Mouse (Mus musculus): ENCODE data around the gene Ywhag. TPM values are rescaled to one million over a fixed set of nuclear protein-coding genes. Genes with fewer than 3 reads are reported as not detected.

Gene Ywhag
- polyA plus RNA-seq, 1 experiment: 58.1 TPM

DNA sequence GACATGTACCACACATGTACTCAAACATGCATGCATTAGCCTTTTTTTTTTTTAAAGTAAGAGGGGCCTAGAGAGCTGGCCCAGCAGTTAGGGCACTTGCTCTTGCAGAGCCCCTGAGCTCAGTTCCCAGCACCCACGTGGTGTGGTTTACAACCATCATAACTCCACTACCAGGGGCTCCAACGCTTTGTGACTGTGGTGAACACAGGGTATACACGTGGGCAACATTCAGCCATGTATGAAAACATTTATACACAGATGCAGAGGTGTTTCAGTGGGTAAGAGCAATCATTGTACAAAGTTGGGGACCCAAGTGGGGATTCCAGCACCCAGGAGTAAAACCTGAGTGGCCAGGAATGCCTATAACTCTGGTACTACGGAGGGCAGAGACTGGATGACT is 24.0 kb upstream of the Ywhag start:
- 87% methylated on average over 4 of the region's 4 CpGs for WGBS
- Histone ChIP-seq H3K27ac (ENCODE audit: control insufficient read depth, insufficient read depth, low read depth, low read length, poor library complexity) (no peak overlapping the region), H3K4me3 (replicated peaks; ENCODE audit: control insufficient read depth, low read depth, low read length) (no peak overlapping the region), H3K4me1 (ENCODE audit: control insufficient read depth, insufficient read depth, low read length) (peaks cover 11% of the 10 kb centered on the region)
- TF ChIP-seq CTCF (IDR thresholded peaks at IDR 0.05; ENCODE audit: control insufficient read depth, insufficient read depth, low read length) (no peak), POLR2A (IDR thresholded peaks at IDR 0.05; ENCODE audit: borderline replicate concordance, control insufficient read depth, low read depth, low read length) (no peak)

DNA sequence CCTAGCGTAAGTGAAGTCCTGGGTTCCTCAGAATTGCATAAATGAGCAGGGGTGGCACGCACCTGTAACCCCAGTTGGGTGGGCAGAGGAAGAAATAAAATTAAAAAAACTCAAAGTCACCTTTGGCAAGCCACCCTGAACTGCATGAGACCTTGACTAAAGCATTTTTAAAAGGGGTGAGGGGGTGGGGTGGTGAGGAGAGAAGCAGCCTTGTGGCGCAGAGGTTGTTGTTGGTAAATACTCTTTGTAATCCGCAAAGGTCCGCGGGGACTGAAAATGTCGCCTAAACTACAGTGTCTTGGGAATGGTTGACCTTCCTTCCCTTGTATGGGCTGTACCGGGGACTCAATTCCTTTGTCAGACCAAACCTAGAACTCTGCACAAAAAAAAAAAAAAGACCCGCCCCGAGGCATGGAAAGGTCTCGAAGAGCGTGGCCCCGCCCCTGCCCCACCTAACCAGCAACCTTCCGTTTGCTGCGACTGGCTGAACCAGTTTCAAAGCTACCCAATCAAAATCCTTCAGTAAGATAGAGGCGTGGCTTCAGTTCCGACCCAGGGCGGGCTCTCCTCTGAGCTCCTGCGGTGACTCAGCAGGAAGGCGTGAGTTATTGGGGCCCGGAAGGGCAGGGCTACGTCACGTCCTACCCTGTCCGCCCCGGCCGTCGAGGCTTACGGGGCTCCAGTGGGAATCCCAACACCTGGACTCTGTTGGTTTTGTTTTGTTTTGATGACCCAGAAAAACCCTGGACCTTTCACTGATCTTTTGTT is 23.0 kb upstream of the Ywhag start:
- 5% methylated on average over 28 of the region's 28 CpGs for WGBS
- TF ChIP-seq CTCF (IDR thresholded peaks at IDR 0.05; ENCODE audit: control insufficient read depth, insufficient read depth, low read length) (no peak), POLR2A (IDR thresholded peaks at IDR 0.05; ENCODE audit: borderline replicate concordance, control insufficient read depth, low read depth, low read length) (peak; percentile 94)
- Histone ChIP-seq H3K4me3 (replicated peaks; ENCODE audit: control insufficient read depth, low read depth, low read length) (peak overlapping the region; percentile 58), H3K4me1 (ENCODE audit: control insufficient read depth, insufficient read depth, low read length) (peaks cover 10% of the 10 kb centered on the region), H3K27ac (ENCODE audit: control insufficient read depth, insufficient read depth, low read depth, low read length, poor library complexity) (peak overlapping the region; percentile 90)

DNA sequence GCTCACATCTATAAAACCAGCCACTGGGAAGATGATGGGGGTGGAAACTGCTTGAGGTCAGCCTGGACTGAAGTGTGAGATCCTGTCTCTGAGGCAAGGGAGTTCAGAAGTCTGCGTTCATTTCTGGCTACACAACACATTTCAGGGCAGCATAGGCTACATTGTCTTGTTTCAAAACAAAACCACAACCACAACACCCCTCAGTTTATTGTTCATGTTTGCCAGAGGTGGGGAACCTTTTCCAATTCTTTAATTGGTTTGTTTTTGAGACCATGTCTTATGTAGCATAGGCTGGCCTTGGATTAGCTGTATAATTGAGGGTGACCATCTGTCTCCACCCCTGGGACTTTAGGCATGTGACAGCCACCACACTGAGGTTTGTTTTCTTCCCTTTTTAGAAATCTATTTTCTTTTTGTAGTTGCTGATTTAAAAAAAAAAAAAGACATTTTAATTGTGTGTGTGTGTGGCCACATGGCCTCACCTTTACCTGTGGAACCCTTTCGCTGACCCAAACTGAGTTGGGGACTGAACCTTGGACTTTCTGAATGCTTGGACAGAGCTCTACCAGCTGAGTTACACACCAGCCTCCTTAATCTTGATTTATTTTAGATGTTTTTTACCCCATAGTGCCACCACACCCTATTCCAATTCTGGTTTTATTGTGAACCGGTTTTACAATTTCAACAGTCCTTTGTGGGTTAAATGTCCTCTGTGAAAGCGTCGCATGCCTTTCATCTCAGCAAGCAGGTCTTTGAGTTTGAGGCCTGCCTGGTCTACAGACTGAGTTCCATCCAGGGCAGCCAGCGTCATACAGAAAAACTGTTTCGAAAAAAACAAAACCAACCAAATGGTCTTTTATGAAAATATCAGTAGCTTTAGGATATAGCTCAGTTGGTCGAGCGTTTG is 22.1 kb upstream of the Ywhag start:
- Histone ChIP-seq H3K27ac (ENCODE audit: control insufficient read depth, insufficient read depth, low read depth, low read length, poor library complexity) (peak overlapping the region; percentile 90; the same call in 1 of the 2 replicates), H3K4me1 (ENCODE audit: control insufficient read depth, insufficient read depth, low read length) (peaks cover 11% of the 10 kb centered on the region), H3K4me3 (replicated peaks; ENCODE audit: control insufficient read depth, low read depth, low read length) (no peak overlapping the region)
- WGBS: 60% methylated on average over 9 of the region's 9 CpGs
- TF ChIP-seq POLR2A (IDR thresholded peaks at IDR 0.05; ENCODE audit: borderline replicate concordance, control insufficient read depth, low read depth, low read length): no peak

DNA sequence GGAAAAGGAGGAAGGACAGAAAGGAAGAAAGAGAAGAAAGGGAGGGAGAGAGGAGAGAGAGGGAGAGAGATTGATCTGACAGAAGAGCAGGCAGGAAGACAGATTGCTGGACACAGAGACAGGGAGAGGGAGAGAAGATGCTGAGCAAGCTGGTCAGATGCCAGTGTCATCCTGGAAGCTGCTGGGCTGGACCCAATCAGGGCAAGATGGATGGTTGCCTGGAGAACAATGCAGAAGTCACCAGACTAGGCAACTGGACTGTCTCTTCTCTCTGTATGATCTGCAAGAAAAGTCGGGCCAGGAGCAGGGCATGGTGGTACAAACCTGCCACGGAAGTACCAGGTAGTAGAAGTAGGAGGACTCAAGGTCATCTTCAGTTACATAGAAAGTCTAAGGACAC is 18.4 kb upstream of the Ywhag start:
- TF ChIP-seq POLR2A (IDR thresholded peaks at IDR 0.05; ENCODE audit: borderline replicate concordance, control insufficient read depth, low read depth, low read length) (no peak), CTCF (IDR thresholded peaks at IDR 0.05; ENCODE audit: control insufficient read depth, insufficient read depth, low read length) (no peak)
- H3K4me3 ChIP-seq (replicated peaks; ENCODE audit: control insufficient read depth, low read depth, low read length): no peak overlapping the region
- whole genome bisulfite sequencing: 80% methylated on average over 2 of the region's 2 CpGs
- H3K4me1 ChIP-seq (ENCODE audit: control insufficient read depth, insufficient read depth, low read length): peaks cover 9% of the 10 kb centered on the region
- H3K27ac ChIP-seq (ENCODE audit: control insufficient read depth, insufficient read depth, low read depth, low read length, poor library complexity): no peak overlapping the region

DNA sequence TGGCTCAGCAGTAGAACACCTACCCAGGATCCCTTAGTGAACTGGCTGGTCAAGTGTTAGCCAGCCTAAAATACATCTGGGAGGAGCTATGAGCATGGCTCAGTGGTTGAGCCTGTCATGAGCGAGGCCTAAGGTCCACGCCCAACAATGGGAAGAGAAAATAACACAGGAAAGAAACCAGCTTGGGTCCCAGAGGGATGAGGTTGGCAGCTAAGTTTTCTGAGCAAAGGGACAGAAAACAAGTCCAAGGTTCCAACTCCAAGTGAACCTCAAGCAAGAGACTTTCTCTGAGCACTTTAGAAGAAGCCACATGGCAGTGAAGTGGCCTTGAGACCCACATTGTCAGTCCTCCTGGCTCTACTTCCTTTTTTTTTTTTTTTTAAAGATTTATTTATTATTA is 17.2 kb upstream of the Ywhag start:
- Histone ChIP-seq H3K4me1 (ENCODE audit: control insufficient read depth, insufficient read depth, low read length) (peaks cover 6% of the 10 kb centered on the region), H3K4me3 (replicated peaks; ENCODE audit: control insufficient read depth, low read depth, low read length) (no peak overlapping the region), H3K27ac (ENCODE audit: control insufficient read depth, insufficient read depth, low read depth, low read length, poor library complexity) (peak overlapping the region; percentile 55; the same call in 1 of the 2 replicates)
- 78% methylated on average over 2 of the region's 2 CpGs for WGBS
- TF ChIP-seq CTCF (IDR thresholded peaks at IDR 0.05; ENCODE audit: control insufficient read depth, insufficient read depth, low read length) (no peak), POLR2A (IDR thresholded peaks at IDR 0.05; ENCODE audit: borderline replicate concordance, control insufficient read depth, low read depth, low read length) (no peak)

DNA sequence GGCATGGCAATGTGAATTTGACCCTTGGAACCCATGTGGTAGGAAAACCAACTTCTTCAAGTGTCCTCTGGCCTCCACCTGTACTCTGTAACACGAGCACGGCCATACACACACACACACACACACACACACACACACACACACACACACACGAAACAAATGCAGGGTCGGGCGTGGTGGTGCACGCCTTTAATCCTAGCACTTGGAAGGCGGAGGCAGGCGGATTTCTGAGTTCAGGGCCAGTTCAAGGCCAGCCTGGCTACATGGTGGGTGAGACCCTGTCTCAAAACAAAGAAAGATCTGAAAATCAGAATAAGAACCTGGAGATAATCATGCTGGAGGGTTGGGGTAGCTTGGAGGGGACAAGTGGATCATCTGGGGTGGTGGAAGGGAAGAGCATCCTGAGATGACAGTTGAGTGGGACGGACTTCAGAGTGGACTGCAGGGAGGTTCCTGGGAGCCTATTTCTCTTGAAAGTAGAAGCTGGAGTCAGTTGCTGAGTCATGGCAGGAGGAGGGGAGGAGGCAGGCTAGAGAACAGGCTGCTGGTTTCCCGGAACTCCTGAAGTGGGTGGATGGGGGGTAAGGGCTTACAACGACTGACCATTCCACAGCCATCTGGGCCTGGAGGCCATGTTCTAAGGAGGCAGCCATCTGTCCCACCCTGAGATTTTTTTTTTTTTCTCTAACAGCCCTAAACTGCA is 16.4 kb upstream of the Ywhag start:
- 60% methylated on average over 11 of the region's 11 CpGs for WGBS
- Histone ChIP-seq H3K4me1 (ENCODE audit: control insufficient read depth, insufficient read depth, low read length) (peaks cover 3% of the 10 kb centered on the region), H3K27ac (ENCODE audit: control insufficient read depth, insufficient read depth, low read depth, low read length, poor library complexity) (no peak overlapping the region), H3K4me3 (replicated peaks; ENCODE audit: control insufficient read depth, low read depth, low read length) (no peak overlapping the region)
- no peak for TF ChIP-seq CTCF (IDR thresholded peaks at IDR 0.05; ENCODE audit: control insufficient read depth, insufficient read depth, low read length)
- no peak for TF ChIP-seq POLR2A (IDR thresholded peaks at IDR 0.05; ENCODE audit: borderline replicate concordance, control insufficient read depth, low read depth, low read length)

DNA sequence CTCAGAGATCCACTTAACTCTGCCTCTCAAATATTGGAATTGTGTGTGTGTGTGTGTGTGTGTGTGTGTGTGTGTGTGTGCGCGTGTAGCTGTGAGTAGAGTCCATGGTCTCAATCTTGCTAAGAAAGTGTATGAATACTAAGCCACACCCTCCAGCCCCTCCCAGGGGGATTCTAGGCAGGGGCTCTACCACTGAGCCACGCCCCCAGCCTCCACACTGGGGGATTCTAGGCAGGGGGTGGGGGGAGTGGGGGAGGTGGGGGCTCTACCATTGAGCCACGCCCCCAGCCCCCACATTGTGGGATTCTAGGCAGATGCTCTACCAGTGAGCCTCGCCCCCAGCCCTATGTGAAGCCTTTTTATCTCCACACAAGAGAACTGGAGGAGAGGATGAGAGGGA is 12.2 kb upstream of the Ywhag start:
- peaks cover 2% of the 10 kb centered on the region for H3K4me1 ChIP-seq (ENCODE audit: control insufficient read depth, insufficient read depth, low read length)
- TF ChIP-seq POLR2A (IDR thresholded peaks at IDR 0.05; ENCODE audit: borderline replicate concordance, control insufficient read depth, low read depth, low read length) (no peak), CTCF (IDR thresholded peaks at IDR 0.05; ENCODE audit: control insufficient read depth, insufficient read depth, low read length) (no peak)
- no peak overlapping the region for H3K27ac ChIP-seq (ENCODE audit: control insufficient read depth, insufficient read depth, low read depth, low read length, poor library complexity)
- H3K4me3 ChIP-seq (replicated peaks; ENCODE audit: control insufficient read depth, low read depth, low read length): no peak overlapping the region
- 82% methylated on average over 5 of the region's 5 CpGs for WGBS
